Mouse (Mus musculus) kidney, adult 2 months (tissue): ENCODE results near the gene D11Wsu47e.

Source experiments
- CTCF ChIP-seq: fragments of 200-500 bp; conservative IDR thresholded peaks from 2 replicates; pipeline ENCODE4 v1.5.1; 2011; ENCODE audit warnings: low read depth, mild to moderate bottlenecking, control low read depth, low read length, moderate library complexity, mixed read lengths; ENCODE audit not compliant: insufficient read depth, insufficient read length
- POLR2A ChIP-seq: fragments of 200-500 bp; IDR thresholded peaks from one replicate; pipeline ENCODE4 v1.6.1; 2011; ENCODE audit warnings: low read depth, low read length, control low read depth

GRCm38 (mm10) chr11:113648690-113649352 lies 35.4 kb upstream of the D11Wsu47e start, which contains the start of gene Cog1:
- TF ChIP-seq CTCF (no peak), POLR2A (no peak)
